Mouse (Mus musculus): ENCODE results near the gene Rdh16f1. TPM values are rescaled to one million over a fixed set of nuclear protein-coding genes. Genes with fewer than 3 reads are reported as not detected.

The Rdh16f1 gene
- under 1 TPM in 1 of 2 experiments, not detected in 1; 0.29 TPM for total RNA-seq (2021)
- long read RNA-seq, experiment 1, result 0 reads
- long read RNA-seq, experiment 2, result 0 reads

DNA sequence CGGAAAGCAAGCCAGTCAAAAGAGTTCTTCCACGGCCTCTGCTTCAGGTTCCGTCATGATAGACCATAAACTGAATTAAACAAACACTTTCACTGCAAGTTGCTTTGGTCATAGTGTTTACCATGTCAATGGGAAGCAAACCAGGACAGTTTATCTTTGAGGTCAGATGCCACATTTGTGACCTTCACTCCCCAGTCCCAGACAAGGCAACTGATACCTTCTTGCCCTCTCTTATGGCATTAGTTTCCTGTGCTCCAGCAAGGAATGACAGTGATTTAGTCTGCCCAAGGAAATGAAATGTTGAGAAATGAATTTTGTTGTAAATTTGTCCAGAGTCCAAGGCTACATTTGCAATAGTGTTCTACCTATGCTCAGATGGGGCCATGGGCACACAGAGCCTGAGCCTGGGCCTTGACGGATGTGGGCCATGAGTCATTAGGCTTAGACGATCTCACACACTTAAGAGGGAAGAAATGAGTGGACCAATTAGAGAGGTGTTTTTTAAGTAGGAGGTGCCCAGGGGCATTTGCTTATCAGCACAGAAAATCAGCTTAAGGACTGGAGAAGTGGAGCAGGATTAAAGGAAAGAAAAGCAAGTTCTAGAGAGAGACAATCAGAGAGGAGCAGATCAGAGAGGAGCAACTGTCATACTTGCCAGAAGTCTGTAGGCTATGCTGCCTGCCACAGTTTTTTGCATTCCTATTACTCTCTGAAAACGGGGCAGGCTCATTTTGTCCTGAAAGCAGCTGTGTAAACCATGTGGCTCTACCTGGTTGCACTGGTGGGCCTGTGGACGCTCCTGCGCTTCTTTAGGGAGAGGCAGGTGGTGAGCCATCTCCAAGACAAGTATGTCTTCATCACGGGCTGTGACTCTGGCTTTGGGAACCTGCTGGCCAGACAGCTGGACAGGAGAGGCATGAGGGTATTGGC lies at the start of gene Rdh16f1, which contains the start of gene Rdh1:
Gene Rdh16f1 (plus strand): TSS at position 607 of the 930 bp plus-strand sequence.
Gene Rdh1 (plus strand): TSS at position 541 of the 930 bp plus-strand sequence.
- peak in 1 of 2 experiments; percentile 0 for DNase-seq (ENCODE audit: low spot score in 2 of 2)

DNA sequence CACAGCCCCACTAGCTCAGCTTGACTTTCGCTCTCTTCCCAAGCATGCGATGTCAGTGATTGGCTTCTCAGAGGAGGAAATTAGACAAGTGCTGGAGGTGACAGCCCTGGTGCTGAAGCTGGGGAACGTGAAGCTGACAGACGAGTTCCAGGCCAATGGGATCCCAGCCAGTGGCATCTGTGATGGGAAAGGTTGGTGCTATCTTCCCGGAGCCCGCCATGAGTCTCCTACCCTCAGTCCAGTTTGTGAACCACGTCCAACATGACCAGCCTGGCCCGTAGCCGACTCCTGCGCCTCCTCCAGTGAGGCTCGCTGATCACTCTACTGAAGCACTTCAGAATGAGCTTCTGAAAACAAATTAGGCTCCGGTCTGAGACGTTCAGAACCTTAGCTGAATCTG lies 49.3 kb upstream of the Rdh16f1 start:
- DNase-seq (ENCODE audit: low spot score in 2 of 2), result no peak

DNA sequence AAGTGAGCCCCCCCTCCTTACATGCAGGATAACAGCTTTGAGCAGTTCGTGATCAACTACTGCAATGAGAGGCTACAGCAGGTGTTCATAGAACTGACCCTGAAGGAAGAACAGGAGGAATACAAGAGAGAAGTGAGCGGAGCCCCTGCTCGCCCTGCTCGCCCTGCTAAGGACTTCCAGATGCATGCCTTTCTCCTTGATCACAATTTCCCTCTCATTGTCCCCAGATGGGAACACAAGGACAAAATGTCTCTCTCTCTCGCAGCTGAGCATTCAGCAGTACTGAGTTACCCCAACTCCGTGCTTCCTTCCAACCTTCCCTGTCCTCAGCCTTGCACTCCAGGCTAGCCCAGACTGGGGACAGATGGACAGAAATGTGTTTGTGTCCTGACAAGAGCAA lies 46.9 kb upstream of the Rdh16f1 start:
- no peak for DNase-seq (ENCODE audit: low spot score in 2 of 2)

DNA sequence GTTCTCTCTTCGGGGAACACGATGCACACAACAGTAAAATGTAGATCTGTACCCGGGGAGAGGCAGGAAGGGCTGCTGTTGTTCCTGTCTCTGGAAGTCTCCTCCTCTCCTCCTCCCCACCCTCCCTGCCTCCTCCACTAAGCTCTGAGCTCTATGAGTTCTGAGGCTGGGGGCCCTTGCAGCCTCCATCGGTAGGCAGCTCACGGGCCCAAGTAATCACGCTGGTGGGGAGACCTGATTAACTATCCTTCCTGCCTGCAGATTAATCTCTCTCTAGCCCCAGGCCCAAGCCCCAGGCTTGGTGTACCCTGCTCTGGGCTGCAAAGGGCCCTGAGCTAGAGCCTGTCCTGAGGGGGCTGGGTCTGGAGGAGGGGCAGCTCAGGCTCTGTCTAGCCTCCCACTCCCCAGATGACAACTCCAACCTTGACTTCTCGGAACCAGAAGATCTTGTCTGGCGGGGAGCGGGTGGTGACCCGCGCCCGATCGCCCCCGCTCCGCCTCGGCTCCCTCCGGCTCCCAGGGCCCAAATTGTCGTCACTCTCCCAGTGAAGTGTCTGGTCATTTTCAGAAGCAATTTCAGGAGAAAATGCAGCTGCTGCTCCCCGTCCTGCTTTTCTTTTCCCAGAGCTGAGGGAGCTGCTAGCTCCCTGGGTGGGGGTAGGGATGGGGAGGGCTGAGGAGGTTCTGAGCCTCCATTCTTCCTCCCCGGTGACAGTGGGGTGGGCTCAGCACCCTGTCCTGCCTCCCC lies 37.7 kb upstream of the Rdh16f1 start:
- DNase-seq (ENCODE audit: low spot score in 2 of 2), result peak in 1 of 2 experiments; percentile 20

DNA sequence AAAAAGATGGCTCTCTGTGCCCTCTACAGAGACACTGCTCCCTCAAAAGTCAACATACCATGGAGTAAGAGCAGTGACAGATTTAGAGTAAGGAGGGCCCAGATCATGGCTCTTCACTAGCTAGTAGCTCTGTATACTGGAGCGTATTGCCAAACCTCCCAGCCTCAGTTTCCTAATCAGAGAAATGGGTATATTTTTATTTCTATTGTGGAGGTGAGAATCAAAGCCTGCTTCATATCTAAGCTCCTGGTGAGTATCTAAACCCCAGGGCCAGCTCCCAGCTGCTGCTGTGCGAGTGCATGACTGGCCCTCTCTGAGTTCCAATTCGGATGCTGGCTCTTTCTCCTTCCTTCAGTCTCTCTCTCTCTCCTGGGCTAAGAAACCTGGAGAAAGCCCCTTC lies 35.4 kb upstream of the Rdh16f1 start, which contains the start of gene Tac2:
Gene Tac2 (plus strand): TSS at position 301 of the 400 bp plus-strand sequence.
- no peak for DNase-seq (ENCODE audit: low spot score in 2 of 2)

DNA sequence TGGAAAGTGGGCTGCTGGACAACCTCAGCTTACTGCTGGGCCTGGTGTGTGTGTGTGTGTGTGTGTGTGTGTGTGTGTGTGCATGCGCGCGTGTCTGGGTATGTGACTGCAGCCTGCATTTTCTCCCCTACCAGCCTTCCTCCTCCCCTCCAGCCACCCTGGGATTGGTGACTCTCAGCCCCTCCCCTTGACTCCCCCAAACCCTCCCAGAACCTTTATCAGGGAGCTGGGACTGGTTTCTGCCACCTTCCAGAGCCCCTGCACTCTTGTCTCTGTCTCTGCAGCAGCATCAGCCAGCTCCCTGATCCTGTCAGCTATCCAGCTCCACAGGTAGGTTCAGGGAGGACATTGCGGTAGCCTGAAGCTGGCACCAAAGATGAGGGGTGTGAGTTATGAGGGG lies 34.5 kb upstream of the Rdh16f1 start:
- no peak for DNase-seq (ENCODE audit: low spot score in 2 of 2)

DNA sequence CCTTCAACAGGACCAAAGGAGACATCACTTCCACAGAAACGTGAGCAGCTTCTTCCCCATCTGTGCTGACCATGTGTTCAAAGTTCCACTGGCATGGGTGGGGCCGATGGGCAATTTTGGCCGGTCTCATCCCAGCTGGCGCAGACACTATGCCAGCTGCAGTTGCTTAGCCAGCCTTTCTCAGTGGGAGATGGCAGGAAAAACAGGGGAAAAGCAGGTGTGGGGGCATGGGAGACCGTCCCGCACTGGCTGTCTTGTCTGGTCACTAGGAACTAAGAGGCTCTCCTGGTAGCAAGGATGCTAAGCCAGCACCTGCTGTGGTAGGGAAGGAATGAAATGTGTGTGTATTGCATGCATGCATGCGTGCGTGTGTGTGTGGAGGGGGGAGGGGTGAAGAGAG lies 31.1 kb upstream of the Rdh16f1 start:
- no peak for DNase-seq (ENCODE audit: low spot score in 2 of 2)

DNA sequence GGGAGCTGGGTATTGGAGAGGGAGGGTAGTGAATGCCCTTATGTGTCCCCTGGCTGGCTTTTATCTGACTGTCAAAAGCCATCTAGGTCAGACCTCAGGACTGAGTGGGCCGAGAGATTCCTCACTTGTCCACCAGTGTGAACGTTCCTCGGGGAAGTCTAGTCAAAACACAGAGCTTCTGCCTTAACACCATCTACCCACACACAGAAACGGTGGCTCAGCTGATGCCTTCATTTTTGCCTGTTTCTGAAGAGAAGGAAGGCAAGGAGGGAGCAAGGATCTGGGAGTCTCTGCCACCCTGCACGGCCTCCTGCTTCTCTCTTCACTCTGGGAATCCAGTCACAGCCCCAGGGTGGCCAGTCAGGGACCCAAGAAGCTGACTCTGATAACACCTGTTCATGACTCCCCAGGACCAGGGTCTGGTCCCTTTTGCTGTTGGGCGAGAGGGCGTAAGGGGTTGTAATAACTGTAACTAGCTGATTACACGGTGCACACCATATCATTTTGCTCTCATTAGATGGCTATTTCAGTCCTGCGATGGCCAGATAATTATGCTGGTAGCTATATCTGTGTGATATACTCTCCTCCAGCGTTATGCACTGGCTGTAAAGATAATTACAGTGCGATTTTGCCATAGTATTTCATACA lies 29.2 kb upstream of the Rdh16f1 start:
- no peak for DNase-seq (ENCODE audit: low spot score in 2 of 2)

DNA sequence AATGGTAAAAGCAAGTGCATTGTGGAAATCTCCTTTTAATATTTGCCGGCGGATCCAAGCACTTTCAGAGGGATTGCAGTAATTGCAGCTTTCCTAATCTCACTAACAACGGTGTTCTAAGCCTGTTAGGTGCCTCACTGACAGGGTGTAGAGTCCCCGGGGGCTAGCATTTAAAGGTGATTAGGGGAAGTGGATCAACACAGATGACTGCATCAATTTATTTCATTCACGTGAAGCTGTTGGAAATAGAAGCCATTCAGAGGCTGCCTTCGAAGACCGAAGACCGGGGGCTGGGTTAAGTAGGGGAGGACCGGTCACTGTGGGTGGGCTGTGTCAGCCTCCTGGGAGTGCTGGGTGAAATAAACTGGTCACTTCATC lies 28.7 kb upstream of the Rdh16f1 start:
- DNase-seq (ENCODE audit: low spot score in 2 of 2), result no peak

DNA sequence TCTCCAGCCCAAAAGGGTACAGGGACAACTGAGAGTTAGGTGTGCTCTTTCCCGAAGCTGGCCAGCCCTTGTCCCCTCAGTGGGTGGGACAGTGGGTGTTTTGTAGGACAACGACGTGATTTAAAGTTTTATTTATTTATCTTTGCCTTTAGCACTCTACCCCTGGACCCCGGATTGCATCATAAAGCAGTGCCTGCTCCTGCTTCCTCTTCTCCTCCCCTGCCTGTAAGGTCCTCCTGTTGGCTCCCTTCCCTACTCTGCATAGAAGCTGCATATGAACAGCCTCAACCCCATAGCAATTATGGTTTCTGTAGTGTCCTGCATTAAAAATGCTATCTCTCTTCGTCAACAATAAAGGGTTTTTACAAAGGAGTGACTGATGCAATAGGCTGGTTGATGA lies 28.2 kb upstream of the Rdh16f1 start:
- no peak for DNase-seq (ENCODE audit: low spot score in 2 of 2)

DNA sequence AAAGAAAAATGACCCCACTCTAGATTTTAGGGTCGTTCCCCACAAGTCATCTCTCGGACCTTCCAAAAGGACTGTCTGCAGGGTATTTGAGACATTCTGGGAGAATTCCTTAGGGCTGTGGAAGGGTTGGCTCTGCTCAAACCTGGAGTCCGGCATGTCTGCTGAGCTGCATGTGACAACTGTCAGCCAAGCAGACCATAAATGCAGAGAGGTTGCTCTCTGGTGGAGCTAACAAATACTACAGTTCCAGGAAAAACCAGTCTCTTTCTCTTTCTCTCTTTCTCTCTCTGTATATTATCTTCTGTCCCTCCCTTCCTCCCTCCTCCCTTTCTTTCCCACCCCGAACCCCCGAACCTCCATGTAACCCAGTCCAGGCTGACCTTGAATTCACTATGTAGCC lies 25.2 kb upstream of the Rdh16f1 start:
- DNase-seq (ENCODE audit: low spot score in 2 of 2), result no peak

DNA sequence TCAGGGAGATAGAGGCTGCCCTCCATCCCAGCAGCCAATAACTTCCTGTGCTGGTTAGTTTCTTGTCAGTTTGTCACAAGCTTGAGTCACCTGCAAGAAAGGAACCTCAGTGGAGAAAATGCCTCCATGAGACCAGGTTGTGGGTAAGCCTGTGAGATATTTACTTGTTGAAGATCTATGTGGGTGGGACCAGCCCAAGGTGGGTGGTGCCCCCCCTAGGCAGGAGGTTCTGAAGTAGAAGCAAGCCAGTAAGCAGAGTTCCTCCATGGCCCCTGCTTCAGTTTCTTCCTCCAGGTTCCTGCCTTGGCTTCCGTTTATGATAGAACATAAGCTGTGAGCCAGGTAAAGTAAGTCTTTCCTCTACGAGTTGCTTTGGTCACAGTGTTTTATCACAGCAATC lies 23.3 kb upstream of the Rdh16f1 start:
- DNase-seq (ENCODE audit: low spot score in 2 of 2), result no peak

DNA sequence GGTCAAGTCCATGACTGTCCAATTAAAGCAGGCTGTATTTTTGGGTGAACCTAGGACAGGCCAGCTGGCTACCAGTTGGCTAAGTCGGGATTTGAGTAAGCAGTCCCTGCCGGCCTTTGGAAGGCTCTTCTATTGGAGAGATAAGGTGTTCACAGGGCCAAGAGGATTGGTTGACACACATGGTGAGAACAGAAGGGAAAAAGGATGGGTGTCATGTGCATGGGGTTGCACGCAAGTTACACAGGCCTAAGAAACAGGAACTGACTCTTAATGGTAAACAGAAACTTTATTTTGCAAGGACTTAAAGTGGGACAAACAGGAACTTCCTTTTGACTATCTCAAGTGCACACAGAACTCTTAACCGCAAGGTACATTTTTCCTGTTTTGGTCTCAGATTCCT lies 22.7 kb upstream of the Rdh16f1 start:
- no peak for DNase-seq (ENCODE audit: low spot score in 2 of 2)

DNA sequence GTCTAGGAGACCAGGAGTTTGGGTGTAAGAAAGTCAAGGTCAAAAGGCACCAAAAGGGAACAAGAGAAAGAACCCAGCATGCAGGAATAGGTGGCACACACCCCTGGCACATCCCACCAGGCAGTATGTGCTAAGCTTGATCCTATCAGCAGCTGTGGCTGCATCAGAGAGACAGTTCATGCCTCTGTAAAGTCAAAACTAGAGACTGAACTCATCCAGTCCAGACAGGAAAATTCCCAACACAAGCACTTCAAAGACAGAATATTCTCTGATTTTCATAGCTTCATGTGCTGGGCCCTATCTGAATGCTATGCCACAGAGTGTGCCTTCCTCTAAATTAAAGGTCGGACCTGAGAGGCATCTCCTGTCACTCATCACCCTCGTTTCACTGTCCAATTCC lies 22.0 kb upstream of the Rdh16f1 start:
- DNase-seq (ENCODE audit: low spot score in 2 of 2), result no peak

DNA sequence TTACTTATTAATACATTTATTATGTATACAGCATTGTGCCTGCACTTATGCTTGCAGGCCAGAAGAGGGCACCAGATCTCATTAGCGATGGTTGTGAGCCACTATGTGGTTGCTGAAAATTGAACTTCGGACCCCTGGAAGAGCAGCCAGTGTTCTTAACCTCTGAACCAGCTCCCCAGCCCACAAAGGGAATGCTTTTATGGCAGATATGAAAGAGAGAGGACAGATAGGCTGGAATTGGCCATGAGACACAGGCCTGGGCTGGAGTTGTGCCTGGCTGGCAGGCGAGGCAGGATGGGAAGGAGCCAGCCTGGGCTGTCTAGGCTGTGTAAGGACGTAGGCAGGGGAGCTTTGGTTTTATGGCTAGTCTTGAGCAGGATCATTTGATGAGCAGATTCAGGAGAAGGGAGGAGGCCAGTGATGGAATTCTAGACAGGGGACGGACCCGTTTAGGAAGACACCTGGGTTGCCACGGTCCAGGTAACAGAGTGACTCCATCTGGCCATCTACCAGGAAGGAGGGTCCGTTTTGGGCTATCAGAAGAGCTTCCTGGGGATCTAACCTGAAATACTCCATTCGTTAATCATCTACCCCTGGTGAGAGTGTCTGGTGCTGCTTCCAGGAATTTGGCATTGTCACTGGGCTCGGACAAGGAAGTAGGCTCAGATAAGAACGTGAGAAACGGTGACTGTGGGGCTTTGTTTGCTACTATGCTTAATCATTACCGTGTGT lies 21.3 kb upstream of the Rdh16f1 start:
- DNase-seq (ENCODE audit: low spot score in 2 of 2), result no peak

DNA sequence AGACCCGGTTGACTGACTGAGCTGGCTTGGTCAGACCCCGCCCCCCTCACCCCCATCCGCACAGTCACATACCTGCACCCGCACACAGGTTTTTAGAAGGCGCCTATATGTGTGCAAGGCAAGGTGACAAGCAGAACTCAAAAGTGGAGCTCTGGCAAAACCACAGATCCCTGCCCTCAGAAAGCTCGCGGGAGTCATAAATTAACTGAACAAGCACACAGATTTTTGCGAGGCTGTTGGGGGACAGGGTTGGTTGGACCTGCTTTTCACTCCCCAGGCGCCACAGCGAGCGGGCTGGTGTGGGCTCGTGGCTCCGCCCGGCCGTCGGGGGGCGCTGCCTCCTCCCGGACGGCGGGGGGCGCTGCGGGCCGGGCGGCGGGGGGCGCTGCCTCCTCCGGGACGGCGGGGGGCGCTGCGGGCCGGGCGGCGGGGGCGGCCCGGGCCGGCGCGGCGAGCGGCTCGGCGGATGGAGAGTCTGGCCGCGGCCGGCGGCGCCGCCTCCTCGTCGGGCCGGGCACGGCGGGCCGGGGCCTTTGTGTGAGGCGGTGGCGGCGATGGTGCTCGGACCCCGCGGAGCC lies 20.4 kb upstream of the Rdh16f1 start, which contains the start of gene Zbtb39:
Gene Zbtb39 (plus strand): TSS at position 456 of the 578 bp plus-strand sequence.
- DNase-seq (ENCODE audit: low spot score in 2 of 2), result peak; percentile 80 to 82

DNA sequence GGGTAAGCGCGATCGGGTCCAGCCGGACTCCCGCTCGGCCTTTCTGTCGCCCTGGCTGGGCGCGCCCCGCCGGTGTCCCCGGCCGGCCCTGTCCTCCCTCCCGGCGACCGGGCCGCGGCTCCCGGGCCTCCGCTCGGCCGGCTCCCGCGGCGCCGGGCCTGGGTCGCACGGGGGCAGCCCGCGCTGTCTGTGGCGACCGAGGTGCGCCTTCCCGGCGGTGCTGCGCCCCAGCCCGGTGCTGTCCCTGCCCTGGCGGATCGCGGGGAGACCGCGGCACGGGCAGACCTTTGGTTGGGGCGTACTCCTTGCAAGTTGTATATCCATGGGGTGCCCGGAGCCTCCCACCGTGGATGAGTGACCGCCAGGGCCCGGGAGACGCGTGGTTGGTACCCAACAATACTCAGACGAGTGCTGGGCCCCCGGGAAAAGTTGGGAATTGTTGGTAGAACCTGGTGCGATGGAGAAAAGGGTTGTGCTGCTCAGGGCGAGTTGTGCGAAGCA lies 19.9 kb upstream of the Rdh16f1 start:
- DNase-seq (ENCODE audit: low spot score in 2 of 2), result peak; percentile 31 to 38

DNA sequence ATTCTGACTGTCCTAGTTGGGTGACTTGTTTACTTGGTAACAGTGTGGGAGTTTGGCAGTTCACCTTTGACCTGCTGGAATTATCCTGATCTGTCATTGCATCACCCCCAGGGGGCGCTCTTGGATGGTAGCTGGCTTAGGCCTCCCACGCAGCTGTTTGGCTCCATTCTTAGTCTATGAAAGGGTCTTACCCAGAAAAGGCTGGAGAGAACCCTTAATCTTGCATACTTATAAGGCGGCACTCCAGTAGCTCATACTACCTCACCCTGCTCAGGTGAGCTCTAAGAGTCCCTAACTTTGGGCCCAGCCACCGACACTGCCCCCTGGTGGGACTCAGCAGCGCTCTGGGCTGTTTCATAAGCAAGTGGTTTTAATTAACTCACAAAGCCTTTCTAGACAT lies 14.9 kb upstream of the Rdh16f1 start:
- DNase-seq (ENCODE audit: low spot score in 2 of 2), result peak in 1 of 2 experiments; percentile 49

DNA sequence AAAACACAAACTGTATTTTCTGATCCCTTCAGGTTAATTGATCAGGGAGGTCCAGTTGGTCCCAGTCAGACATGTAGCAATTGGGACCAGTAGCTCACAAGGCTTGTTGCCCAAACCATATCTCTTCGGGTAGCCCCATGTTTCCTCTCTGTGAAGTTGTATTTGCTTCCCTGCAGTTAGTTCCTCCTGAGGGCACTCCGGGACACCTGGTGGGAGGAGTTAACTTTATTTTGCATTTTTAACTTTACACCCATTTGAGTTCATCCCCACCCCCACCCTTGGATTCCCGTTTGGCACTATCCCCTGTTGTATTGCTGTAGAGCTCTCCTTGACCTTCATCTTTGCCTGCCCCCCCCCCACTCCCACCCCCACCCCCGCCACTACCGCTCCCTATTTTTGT lies 13.7 kb upstream of the Rdh16f1 start:
- DNase-seq (ENCODE audit: low spot score in 2 of 2), result no peak

DNA sequence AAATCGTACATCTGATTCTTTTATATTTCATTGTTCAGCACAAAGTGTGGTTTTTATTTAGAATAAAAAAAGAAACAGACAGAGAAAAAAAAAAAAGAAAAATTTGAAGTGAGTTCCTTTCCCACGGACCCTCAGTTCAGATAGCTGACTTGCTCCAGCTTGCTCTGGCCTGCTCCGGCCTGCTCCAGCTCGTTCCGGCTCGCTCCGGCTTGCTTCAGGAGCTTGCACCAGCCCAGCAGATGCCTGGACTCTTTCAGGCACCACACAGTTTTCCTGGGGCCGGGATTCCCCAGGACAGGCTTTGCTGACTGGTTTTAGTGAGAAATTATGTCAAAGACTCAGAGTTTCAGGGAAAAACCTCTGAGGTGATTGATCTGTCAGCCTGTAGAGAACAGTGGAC lies 12.3 kb upstream of the Rdh16f1 start:
- no peak for DNase-seq (ENCODE audit: low spot score in 2 of 2)

Data from gastrocnemius, postnatal 4 days (tissue).